Mouse (Mus musculus) cerebellum, postnatal 25 days (tissue): Measurements from ENCODE around the gene Tmem150c.
A peak's percentile ranks its signal among the peaks of the same experiment; 100 is the strongest.

Source experiments
- DNase-seq, 2 experiments: peaks; one replicate each; pipeline ENCODE4 v3.0.0; 2021; ENCODE audit warnings: mixed read lengths in 2 of 2

Tmem150c gene

GRCm38 (mm10) chr5:100166591-100167491 is 7.2 kb upstream of the Tmem150c start:
- DNase-seq = peak; percentile 63 to 78

GRCm38 (mm10) chr5:100163368-100163767 is 3.8 kb upstream of the Tmem150c start:
- DNase-seq = no peak

- DNase-seq = no peak
These were observed 3.2 kb upstream of the Tmem150c start for GRCm38 (mm10) chr5:100162857-100163256.

GRCm38 (mm10) chr5:100162053-100162452 is 2.4 kb upstream of the Tmem150c start:
- DNase-seq = no peak

- peak; percentile 80 to 87 for DNase-seq
These were observed 594 bp downstream of the Tmem150c start for GRCm38 (mm10) chr5:100158791-100159637.

GRCm38 (mm10) chr5:100158301-100158700 is 1.3 kb downstream of the Tmem150c start:
- DNase-seq = peak; percentile 83 to 86

- no peak for DNase-seq
These were observed 4.0 kb downstream of the Tmem150c start for GRCm38 (mm10) chr5:100155646-100156045.

- no peak for DNase-seq
These were observed 9.6 kb downstream of the Tmem150c start for GRCm38 (mm10) chr5:100149967-100150366.

- DNase-seq = no peak
These were observed 14.8 kb downstream of the Tmem150c start for GRCm38 (mm10) chr5:100144836-100145235.

- DNase-seq = no peak
These were observed 32.3 kb downstream of the Tmem150c start for GRCm38 (mm10) chr5:100127283-100127682.

GRCm38 (mm10) chr5:100125409-100126123 is 34.0 kb downstream of the Tmem150c start:
- no peak for DNase-seq

GRCm38 (mm10) chr5:100124530-100124929 is 35.1 kb downstream of the Tmem150c start:
- DNase-seq = no peak

GRCm38 (mm10) chr5:100123283-100123682 is 36.3 kb downstream of the Tmem150c start:
- DNase-seq = no peak

- DNase-seq = no peak
These were observed 38.4 kb downstream of the Tmem150c start for GRCm38 (mm10) chr5:100121170-100121569.

- DNase-seq = peak in 1 of 2 experiments; percentile 22
These were observed 38.9 kb downstream of the Tmem150c start for GRCm38 (mm10) chr5:100120711-100121141.

- DNase-seq = no peak
These were observed 40.3 kb downstream of the Tmem150c start for GRCm38 (mm10) chr5:100119331-100119730.

GRCm38 (mm10) chr5:100113403-100113802 is 46.2 kb downstream of the Tmem150c start:
- no peak for DNase-seq

GRCm38 (mm10) chr5:100110581-100110980 is 49.0 kb downstream of the Tmem150c start:
- no peak for DNase-seq

- DNase-seq = peak; percentile 22 to 27
These were observed 49.9 kb downstream of the Tmem150c start for GRCm38 (mm10) chr5:100109543-100110282.

GRCm38 (mm10) chr5:100108866-100109265 is 50.7 kb downstream of the Tmem150c start:
- DNase-seq = peak; percentile 75 to 84

- DNase-seq = no peak
These were observed 57.2 kb downstream of the Tmem150c start for GRCm38 (mm10) chr5:100102395-100102794.

GRCm38 (mm10) chr5:100097967-100098366 is 61.6 kb downstream of the Tmem150c start:
- no peak for DNase-seq
